Mouse (Mus musculus): ENCODE data around the gene Sap18. TPM values are rescaled to one million over a fixed set of nuclear protein-coding genes. Genes with fewer than 3 reads are reported as not detected.
"Not testable (repeated sequence)": the region's sequence is repeated elsewhere in the genome, so short reads cannot be mapped to it uniquely, and the experiment has no call there.

The Sap18 gene
- polyA plus RNA-seq, 2 experiments, result 39.6 to 45.6 TPM

- no peak overlapping the region for H3K9ac ChIP-seq (ENCODE audit: low read depth, low read length, severe bottlenecking)
- 76% methylated on average over 3 of the region's 3 CpGs for WGBS
- H3K9me3 ChIP-seq (ENCODE audit: control insufficient read depth, low read length), result no peaks in the 10 kb centered on the region
- peaks cover 38% of the 10 kb centered on the region for H3K36me3 ChIP-seq (ENCODE audit: control insufficient read depth, insufficient read depth, low read length)
- no peak overlapping the region for H3K4me3 ChIP-seq (replicated peaks; ENCODE audit: low read length)
- no peak for DNase-seq (ENCODE audit: low spot score)
- no peaks in the 10 kb centered on the region for H3K27me3 ChIP-seq (ENCODE audit: control insufficient read depth, insufficient read depth, low read length)
- no peak overlapping the region for H3K4me2 ChIP-seq (replicated peaks; ENCODE audit: low read depth, low read length, severe bottlenecking)
- no peaks in the 10 kb centered on the region for H3K4me1 ChIP-seq (ENCODE audit: control insufficient read depth, insufficient read depth, low read length)
- TF ChIP-seq POLR2A (IDR thresholded peaks at IDR 0.05; ENCODE audit: borderline replicate concordance, extremely low read depth, insufficient read depth, insufficient read length), result no peak
- no peak overlapping the region for H3K27ac ChIP-seq (replicated peaks; ENCODE audit: low read depth, low read length)
- no peak for ATAC-seq (ENCODE audit: low FRiP score, low read depth)
These were observed 52.4 kb downstream of the Sap18 start for GRCm38 (mm10) chr14:57850330-57850729.

GRCm38 (mm10) chr14:57852961-57853360 lies 55.0 kb downstream of the Sap18 start:
- Histone ChIP-seq H3K4me2 (replicated peaks; ENCODE audit: low read depth, low read length, severe bottlenecking) (no peak overlapping the region), H3K4me3 (replicated peaks; ENCODE audit: low read length) (no peak overlapping the region), H3K36me3 (ENCODE audit: control insufficient read depth, insufficient read depth, low read length) (peaks cover 39% of the 10 kb centered on the region), H3K27ac (replicated peaks; ENCODE audit: low read depth, low read length) (no peak overlapping the region), H3K9me3 (ENCODE audit: control insufficient read depth, low read length) (no peaks in the 10 kb centered on the region), H3K9ac (ENCODE audit: low read depth, low read length, severe bottlenecking) (no peak overlapping the region), H3K27me3 (ENCODE audit: control insufficient read depth, insufficient read depth, low read length) (no peaks in the 10 kb centered on the region), H3K4me1 (ENCODE audit: control insufficient read depth, insufficient read depth, low read length) (no peaks in the 10 kb centered on the region)
- no peak for DNase-seq (ENCODE audit: low spot score)
- ATAC-seq (ENCODE audit: low FRiP score, low read depth), result no peak
- 91% methylated on average over 2 of the region's 2 CpGs for WGBS
- no peak for TF ChIP-seq POLR2A (IDR thresholded peaks at IDR 0.05; ENCODE audit: borderline replicate concordance, extremely low read depth, insufficient read depth, insufficient read length)

- not testable (repeated sequence) for H3K4me1 ChIP-seq (ENCODE audit: control insufficient read depth, insufficient read depth, low read length); H3K4me2 ChIP-seq (replicated peaks; ENCODE audit: low read depth, low read length, severe bottlenecking); H3K4me3 ChIP-seq (replicated peaks; ENCODE audit: low read length); H3K9me3 ChIP-seq (ENCODE audit: control insufficient read depth, low read length); H3K27me3 ChIP-seq (ENCODE audit: control insufficient read depth, insufficient read depth, low read length); DNase-seq (ENCODE audit: low spot score); H3K9ac ChIP-seq (ENCODE audit: low read depth, low read length, severe bottlenecking); ATAC-seq (ENCODE audit: low FRiP score, low read depth); H3K27ac ChIP-seq (replicated peaks; ENCODE audit: low read depth, low read length)
- peaks cover 41% of the 10 kb centered on the region for H3K36me3 ChIP-seq (ENCODE audit: control insufficient read depth, insufficient read depth, low read length)
These were observed 58.1 kb downstream of the Sap18 start for GRCm38 (mm10) chr14:57856037-57856436.

Small RNA genes within 50 kb of the gene (microRNA-seq; reads per million reads assigned to microRNA genes)
- not detected for gene Mir3077

Other genes with a start within 250 kb of the Sap18 start
- gene Eef1akmt1, start 226.6 kb upstream of the Sap18 start, polyA plus RNA-seq (2012; rRNA removed), result 38.2 and 44.0 TPM in 2 replicates
- gene Eef1akmt1, start 226.6 kb upstream of the Sap18 start, polyA plus RNA-seq (2014; fragmentation: Nextera tagmentation; extraction: Ambion mirVana), result 109 and 112 TPM in 2 replicates
- 15.5 and 16.2 TPM in 2 replicates for gene Xpo4, start 132.8 kb upstream of the Sap18 start, polyA plus RNA-seq (2012; rRNA removed)
- gene Xpo4, start 132.8 kb upstream of the Sap18 start, polyA plus RNA-seq (2014; fragmentation: Nextera tagmentation; extraction: Ambion mirVana), result 27.4 and 30.9 TPM in 2 replicates
- gene Gm49361, start 52.1 kb upstream of the Sap18 start, polyA plus RNA-seq (2012; rRNA removed), result not detected in 2 replicates
- not detected in 2 replicates for gene Gm49361, start 52.1 kb upstream of the Sap18 start, polyA plus RNA-seq (2014; fragmentation: Nextera tagmentation; extraction: Ambion mirVana)
- 28.5 and 34.7 TPM in 2 replicates for gene Lats2, start 39.8 kb upstream of the Sap18 start, polyA plus RNA-seq (2012; rRNA removed)
- gene Lats2, start 39.8 kb upstream of the Sap18 start, polyA plus RNA-seq (2014; fragmentation: Nextera tagmentation; extraction: Ambion mirVana), result 25.3 and 29.7 TPM in 2 replicates
- 13.7 and 16.1 TPM in 2 replicates for gene Ska3, start 28.0 kb downstream of the Sap18 start, polyA plus RNA-seq (2012; rRNA removed)
- 18.0 and 22.7 TPM in 2 replicates for gene Ska3, start 28.0 kb downstream of the Sap18 start, polyA plus RNA-seq (2014; fragmentation: Nextera tagmentation; extraction: Ambion mirVana)
- gene Mrpl57, start 28.1 kb downstream of the Sap18 start, polyA plus RNA-seq (2012; rRNA removed), result 71.9 and 73.2 TPM in 2 replicates
- gene Mrpl57, start 28.1 kb downstream of the Sap18 start, polyA plus RNA-seq (2014; fragmentation: Nextera tagmentation; extraction: Ambion mirVana), result 152 and 162 TPM in 2 replicates
- 28.4 and 30.6 TPM in 2 replicates for gene Zdhhc20, start 92.1 kb downstream of the Sap18 start, polyA plus RNA-seq (2012; rRNA removed)
- 57.6 and 63.9 TPM in 2 replicates for gene Zdhhc20, start 92.1 kb downstream of the Sap18 start, polyA plus RNA-seq (2014; fragmentation: Nextera tagmentation; extraction: Ambion mirVana)
- gene Micu2, start 201.1 kb downstream of the Sap18 start, polyA plus RNA-seq (2012; rRNA removed), result 30.3 and 42.7 TPM in 2 replicates
- gene Micu2, start 201.1 kb downstream of the Sap18 start, polyA plus RNA-seq (2014; fragmentation: Nextera tagmentation; extraction: Ambion mirVana), result 67.1 and 68.3 TPM in 2 replicates

All from limb, embryonic 14.5 days (tissue).